Mouse (Mus musculus): ENCODE measurements at regions not wholly inside any gene's neighbourhood (a gene's known extent, or its start where the extent isn't known, plus 50 kb on each side); places are given as distances from the start of the nearest gene placed in this dataset.

- ATAC-seq (ENCODE audit: extremely low read depth, insufficient number of reproducible peaks, low FRiP score, poor library complexity, severe bottlenecking) = no peak
Observed at GRCm38 (mm10) chr16:87239105-87239504, 114.9 kb upstream of the N6amt1 start.

GRCm38 (mm10) chr16:87234199-87234598, 119.8 kb upstream of the N6amt1 start:
- ATAC-seq (ENCODE audit: extremely low read depth, insufficient number of reproducible peaks, low FRiP score, poor library complexity, severe bottlenecking) = no peak

GRCm38 (mm10) chr16:87225595-87225994, 128.4 kb upstream of the N6amt1 start:
- ATAC-seq (ENCODE audit: extremely low read depth, insufficient number of reproducible peaks, low FRiP score, poor library complexity, severe bottlenecking) = no peak

GRCm38 (mm10) chr16:87225085-87225484, 128.9 kb upstream of the N6amt1 start:
- ATAC-seq (ENCODE audit: extremely low read depth, insufficient number of reproducible peaks, low FRiP score, poor library complexity, severe bottlenecking) = no peak

GRCm38 (mm10) chr16:87224024-87224423, 130.0 kb upstream of the N6amt1 start:
- no peak for ATAC-seq (ENCODE audit: extremely low read depth, insufficient number of reproducible peaks, low FRiP score, poor library complexity, severe bottlenecking)

GRCm38 (mm10) chr16:87220611-87221010, 133.4 kb upstream of the N6amt1 start:
- no peak for ATAC-seq (ENCODE audit: extremely low read depth, insufficient number of reproducible peaks, low FRiP score, poor library complexity, severe bottlenecking)

GRCm38 (mm10) chr16:87220201-87220600, 133.8 kb upstream of the N6amt1 start:
- no peak for ATAC-seq (ENCODE audit: extremely low read depth, insufficient number of reproducible peaks, low FRiP score, poor library complexity, severe bottlenecking)

GRCm38 (mm10) chr16:87207875-87208274, 146.1 kb upstream of the N6amt1 start:
- no peak for ATAC-seq (ENCODE audit: extremely low read depth, insufficient number of reproducible peaks, low FRiP score, poor library complexity, severe bottlenecking)

GRCm38 (mm10) chr16:87190471-87190870, 163.5 kb upstream of the N6amt1 start:
- ATAC-seq (ENCODE audit: extremely low read depth, insufficient number of reproducible peaks, low FRiP score, poor library complexity, severe bottlenecking) = no peak

- ATAC-seq (ENCODE audit: extremely low read depth, insufficient number of reproducible peaks, low FRiP score, poor library complexity, severe bottlenecking) = no peak
Observed at GRCm38 (mm10) chr16:87188737-87189136, 165.2 kb upstream of the N6amt1 start.

GRCm38 (mm10) chr16:87172395-87172794, 181.6 kb upstream of the N6amt1 start:
- no peak for ATAC-seq (ENCODE audit: extremely low read depth, insufficient number of reproducible peaks, low FRiP score, poor library complexity, severe bottlenecking)

GRCm38 (mm10) chr16:87139301-87139700, 214.7 kb upstream of the N6amt1 start:
- no peak for ATAC-seq (ENCODE audit: extremely low read depth, insufficient number of reproducible peaks, low FRiP score, poor library complexity, severe bottlenecking)

GRCm38 (mm10) chr16:87136503-87136902, 217.5 kb upstream of the N6amt1 start:
- no peak for ATAC-seq (ENCODE audit: extremely low read depth, insufficient number of reproducible peaks, low FRiP score, poor library complexity, severe bottlenecking)

GRCm38 (mm10) chr16:87134452-87134851, 219.5 kb upstream of the N6amt1 start:
- no peak for ATAC-seq (ENCODE audit: extremely low read depth, insufficient number of reproducible peaks, low FRiP score, poor library complexity, severe bottlenecking)

GRCm38 (mm10) chr16:87133874-87134273, 220.1 kb upstream of the N6amt1 start:
- ATAC-seq (ENCODE audit: extremely low read depth, insufficient number of reproducible peaks, low FRiP score, poor library complexity, severe bottlenecking) = no peak

- ATAC-seq (ENCODE audit: extremely low read depth, insufficient number of reproducible peaks, low FRiP score, poor library complexity, severe bottlenecking) = no peak
Observed at GRCm38 (mm10) chr16:87132082-87132481, 221.9 kb upstream of the N6amt1 start.

- ATAC-seq (ENCODE audit: extremely low read depth, insufficient number of reproducible peaks, low FRiP score, poor library complexity, severe bottlenecking) = no peak
Observed at GRCm38 (mm10) chr16:87130733-87131640, 223.0 kb upstream of the N6amt1 start.

GRCm38 (mm10) chr16:87129021-87129420, 225.0 kb upstream of the N6amt1 start:
- ATAC-seq (ENCODE audit: extremely low read depth, insufficient number of reproducible peaks, low FRiP score, poor library complexity, severe bottlenecking) = no peak

- ATAC-seq (ENCODE audit: extremely low read depth, insufficient number of reproducible peaks, low FRiP score, poor library complexity, severe bottlenecking) = no peak
Observed at GRCm38 (mm10) chr16:87128230-87128629, 225.8 kb upstream of the N6amt1 start.

- no peak for ATAC-seq (ENCODE audit: extremely low read depth, insufficient number of reproducible peaks, low FRiP score, poor library complexity, severe bottlenecking)
Observed at GRCm38 (mm10) chr16:87124519-87124918, 229.5 kb upstream of the N6amt1 start.

GRCm38 (mm10) chr16:87103599-87103998, 250.4 kb upstream of the N6amt1 start:
- no peak for ATAC-seq (ENCODE audit: extremely low read depth, insufficient number of reproducible peaks, low FRiP score, poor library complexity, severe bottlenecking)

Measured in neutrophil, adult 5-6 weeks (primary cell).